ENCODE assay signal across 8 mouse cellular contexts in genomic region chr19:38836084-38836437, GRCm38 (mm10). TPM values are rescaled to one million over a fixed set of nuclear protein-coding genes. Genes with fewer than 3 reads are reported as not detected.
DNase-seq lines count a peak whose midpoint lies in the region; ATAC-seq and TF ChIP-seq lines count a peak whose summit lies in the region.

No protein-coding gene starts in this region.

- peak overlapping the region; percentile 41; the same call in 1 of the 2 replicates for H3K27ac ChIP-seq in cerebellum, adult 2 months (ENCODE audit: insufficient read depth, low read length)
- no peak overlapping the region; the same call in 1 of the 2 replicates for H3K27ac ChIP-seq in neural tube, embryonic 11.5 days (ENCODE audit: low read depth, low read length)
- H3K27ac ChIP-seq in limb, embryonic 15.5 days: peak overlapping the region; percentile 90
- peak overlapping the region; percentile 89 for H3K27ac ChIP-seq in stomach, embryonic 16.5 days (ENCODE audit: low read length)

- ATAC-seq in neural tube, embryonic 11.5 days (ENCODE audit: insufficient read depth, low FRiP score, low TSS enrichment): peak; percentile 2; the same call in 1 of the 2 replicates
- ATAC-seq in limb, embryonic 15.5 days (ENCODE audit: insufficient number of reproducible peaks, low FRiP score, low TSS enrichment, low read depth): no peak
- peak; percentile 3; the same call in 1 of the 2 replicates for ATAC-seq in stomach, embryonic 16.5 days (ENCODE audit: insufficient read depth, low FRiP score)

- no peak for TF ChIP-seq POLR2A in cerebellum, adult 2 months (IDR thresholded peaks at IDR 0.05; ENCODE audit: borderline replicate concordance, insufficient read depth, low read length)

- no peak for TF ChIP-seq CTCF in cerebellum, adult 2 months (IDR thresholded peaks at IDR 0.05; ENCODE audit: borderline replicate concordance, insufficient read depth, low read depth, low read length)

- no peaks in the 10 kb centered on the region for H3K9me3 ChIP-seq in neural tube, embryonic 11.5 days (ENCODE audit: control insufficient read depth, low read length)
- H3K9me3 ChIP-seq in limb, embryonic 15.5 days: no peaks in the 10 kb centered on the region
- no peaks in the 10 kb centered on the region for H3K9me3 ChIP-seq in stomach, embryonic 16.5 days (replicated peaks; ENCODE audit: control insufficient read depth, low read length)

- no peaks in the 10 kb centered on the region for H3K36me3 ChIP-seq in neural tube, embryonic 11.5 days (ENCODE audit: control insufficient read depth, insufficient read depth, low read length)
- no peaks in the 10 kb centered on the region for H3K36me3 ChIP-seq in limb, embryonic 15.5 days
- H3K36me3 ChIP-seq in stomach, embryonic 16.5 days (ENCODE audit: control insufficient read depth, insufficient read depth, low read length): no peaks in the 10 kb centered on the region

- H3K9ac ChIP-seq in neural tube, embryonic 11.5 days (ENCODE audit: low read length): peak overlapping the region; percentile 91
- H3K9ac ChIP-seq in limb, embryonic 15.5 days: peak overlapping the region; percentile 78; the same call in 1 of the 2 replicates
- H3K9ac ChIP-seq in stomach, embryonic 16.5 days (ENCODE audit: low read length): peak overlapping the region; percentile 92

- no peaks in the 10 kb centered on the region for H3K27me3 ChIP-seq in cerebellum, adult 2 months (ENCODE audit: control insufficient read depth, insufficient read depth, low read length)
- no peaks in the 10 kb centered on the region for H3K27me3 ChIP-seq in neural tube, embryonic 11.5 days (ENCODE audit: control insufficient read depth, insufficient read depth, low read length)
- no peaks in the 10 kb centered on the region for H3K27me3 ChIP-seq in limb, embryonic 15.5 days
- H3K27me3 ChIP-seq in stomach, embryonic 16.5 days (ENCODE audit: control insufficient read depth, insufficient read depth, low read length): no peaks in the 10 kb centered on the region

- DNase-seq in cerebellum, adult 2 months: no peak
- DNase-seq in cerebellum, postnatal 25 days: no peak
- no peak for DNase-seq in neural tube, embryonic 11.5 days (ENCODE audit: low spot score)
- DNase-seq in neural tube, embryonic 10.5 days (ENCODE audit: extremely low spot score, low spot score): no peak
- no peak for DNase-seq in Muller cell, postnatal 12 days (ENCODE audit: inconsistent ontology term)
- no peak for DNase-seq in thymus, postnatal 4 days

- peak overlapping the region; percentile 67 for H3K4me3 ChIP-seq in cerebellum, adult 2 months (replicated peaks; ENCODE audit: insufficient read depth, low read depth, low read length)
- peak overlapping the region; percentile 84 for H3K4me3 ChIP-seq in neural tube, embryonic 11.5 days (ENCODE audit: low read depth, low read length)
- H3K4me3 ChIP-seq in limb, embryonic 15.5 days: peak overlapping the region; percentile 86
- peak overlapping the region; percentile 72 for H3K4me3 ChIP-seq in stomach, embryonic 16.5 days (replicated peaks; ENCODE audit: low read length)

- no peaks in the 10 kb centered on the region; the same call in 1 of the 2 replicates for H3K4me1 ChIP-seq in cerebellum, adult 2 months (ENCODE audit: control insufficient read depth, insufficient read depth, low read length)
- no peaks in the 10 kb centered on the region for H3K4me1 ChIP-seq in neural tube, embryonic 11.5 days (ENCODE audit: control insufficient read depth, insufficient read depth, low read length)
- H3K4me1 ChIP-seq in limb, embryonic 15.5 days: 0 out of 2 replicates have a peak, but pooled peaks cover 11% of the 10 kb centered on the region
- no peaks in the 10 kb centered on the region; the same call in 1 of the 2 replicates for H3K4me1 ChIP-seq in stomach, embryonic 16.5 days (ENCODE audit: control insufficient read depth, insufficient read depth, low read length)

- H3K4me2 ChIP-seq in neural tube, embryonic 11.5 days (ENCODE audit: low read depth): peak overlapping the region; percentile 60
- peak overlapping the region; percentile 69 for H3K4me2 ChIP-seq in limb, embryonic 15.5 days
- peak overlapping the region; percentile 71 for H3K4me2 ChIP-seq in stomach, embryonic 16.5 days (ENCODE audit: low read depth, low read length)

- WGBS in cerebellum, adult 2 months: 16% methylated on average over 10 of the region's 10 CpGs
- WGBS in neural tube, embryonic 11.5 days: 27% methylated on average over 10 of the region's 10 CpGs
- WGBS in limb, embryonic 15.5 days: 23% methylated on average over 10 of the region's 10 CpGs
- WGBS in stomach, embryonic 16.5 days: 19% methylated on average over 10 of the region's 10 CpGs

RNA-seq across cellular contexts. Expression of gene Tbc1d12, which starts 0.3 kb away (rescaled TPM):
- polyA plus RNA-seq in cerebellum, adult 2 months (2012; rRNA removed): 9.2 and 9.8 TPM in 2 replicates
- 3.4 and 3.8 TPM in 2 replicates for polyA plus RNA-seq in neural tube, embryonic 11.5 days (2014; fragmentation: Nextera tagmentation; extraction: Ambion mirVana)
- 2.4 and 2.8 TPM in 2 replicates for polyA plus RNA-seq in limb, embryonic 15.5 days (2015; fragmentation: Nextera tagmentation; extraction: Ambion mirVana)
- polyA plus RNA-seq in stomach, embryonic 16.5 days (2015; fragmentation: Nextera tagmentation; extraction: Ambion mirVana): 1.6 and 1.8 TPM in 2 replicates

RNA-seq across cellular contexts. Expression of gene Noc3l, which starts 17.0 kb away (rescaled TPM):
- polyA plus RNA-seq in cerebellum, adult 2 months (2012; rRNA removed): 9.8 and 9.9 TPM in 2 replicates
- 11.2 and 11.6 TPM in 2 replicates for polyA plus RNA-seq in neural tube, embryonic 11.5 days (2014; fragmentation: Nextera tagmentation; extraction: Ambion mirVana)
- 6.1 TPM in 2 replicates for polyA plus RNA-seq in limb, embryonic 15.5 days (2015; fragmentation: Nextera tagmentation; extraction: Ambion mirVana)
- polyA plus RNA-seq in stomach, embryonic 16.5 days (2015; fragmentation: Nextera tagmentation; extraction: Ambion mirVana): 7.1 and 8.1 TPM in 2 replicates
